Mouse (Mus musculus): ENCODE results near the gene Olfr1284.
A peak's percentile ranks its signal among the peaks of the same experiment; 100 is the strongest.
"Not testable (repeated sequence)": the region's sequence is repeated elsewhere in the genome, so short reads cannot be mapped to it uniquely, and the experiment has no call there.

Olfr1284 gene

DNA sequence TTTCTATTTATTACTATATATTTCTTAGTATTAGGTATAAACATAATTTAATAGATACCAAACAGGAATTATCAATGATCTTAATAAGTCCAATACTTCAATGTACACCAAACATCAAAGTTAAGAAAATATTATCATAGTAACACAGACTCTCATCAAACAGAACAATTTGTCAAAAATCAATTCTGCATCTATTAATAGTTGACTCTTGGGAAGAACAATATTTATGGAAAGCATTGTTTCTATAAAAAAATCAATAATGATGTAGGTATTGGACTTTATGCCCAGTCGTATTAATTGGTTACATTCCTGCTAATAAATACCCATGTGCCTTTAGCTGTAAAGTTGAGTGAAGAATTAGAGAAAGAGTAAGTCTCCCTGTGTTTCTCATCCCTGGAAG is at the start of gene Olfr1284:
Gene Olfr1284, plus strand, starts transcription at position 301 of the 400 bp plus-strand sequence.
- no peak for DNase-seq (ENCODE audit: low spot score)

DNA sequence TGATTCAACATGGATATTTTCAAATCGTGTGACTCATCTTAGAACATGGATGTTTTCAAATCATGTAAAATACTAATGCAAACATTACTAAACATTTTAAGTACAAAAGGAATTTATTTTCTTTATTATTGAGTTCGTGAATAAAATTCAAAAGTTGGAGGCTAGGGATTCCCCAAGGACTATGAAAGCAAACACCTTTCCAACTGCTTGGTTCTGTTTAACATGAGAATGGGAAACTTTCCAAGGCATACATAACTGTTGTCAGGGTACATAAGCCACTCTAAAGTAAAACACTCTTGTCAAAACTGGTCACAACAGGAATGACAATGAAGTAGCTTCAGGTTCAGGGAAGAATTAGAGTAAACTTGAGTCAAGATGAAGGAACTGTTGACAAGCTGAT is 49.1 kb upstream of the Olfr1284 start, which contains the start of gene Olfr1281:
Gene Olfr1281, plus strand, starts transcription at position 301 of the 400 bp plus-strand sequence.
- no peak for DNase-seq (ENCODE audit: low spot score)

DNA sequence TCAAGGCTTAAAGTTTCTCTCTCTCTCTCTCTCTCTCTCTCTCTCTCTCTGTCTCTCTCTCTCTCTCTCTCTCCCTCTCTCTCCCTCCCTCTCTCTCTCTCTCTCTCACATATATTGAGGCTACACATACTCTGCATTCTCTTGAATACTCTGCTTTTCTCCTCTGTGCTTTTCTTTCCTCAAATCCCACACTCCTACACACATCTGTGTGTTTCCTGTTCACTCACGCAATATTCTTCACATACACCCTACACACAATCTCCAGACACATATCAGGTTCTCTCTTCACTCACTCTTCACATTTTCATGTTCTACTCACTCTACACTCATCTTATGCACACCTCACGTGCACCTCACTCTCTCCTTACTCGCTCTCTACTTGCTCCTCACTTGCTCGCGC is 41.6 kb upstream of the Olfr1284 start:
- not testable (repeated sequence) for DNase-seq (ENCODE audit: low spot score)

DNA sequence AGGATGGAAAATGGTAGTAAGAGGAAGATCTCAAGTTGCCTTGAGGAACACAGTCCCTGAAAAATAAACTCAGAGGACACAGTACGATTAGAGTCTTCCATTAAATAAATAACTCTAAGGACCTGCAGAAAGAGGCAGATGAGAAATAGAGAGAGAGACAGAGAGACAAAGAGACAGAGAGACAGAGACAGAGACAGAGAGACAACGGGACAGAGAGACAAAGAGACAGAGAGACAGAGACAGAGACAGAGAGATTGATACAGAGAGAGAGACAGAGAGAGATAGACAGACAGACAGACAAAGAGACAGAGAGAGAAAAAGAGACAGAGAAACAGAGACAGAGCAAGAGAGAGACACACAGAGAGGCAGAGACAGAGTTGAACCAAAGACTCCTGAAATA is 39.3 kb upstream of the Olfr1284 start, which contains the start of gene Olfr1282:
Gene Olfr1282, minus strand, starts transcription at position 101 of the 400 bp plus-strand sequence.
- DNase-seq (ENCODE audit: low spot score): no peak

DNA sequence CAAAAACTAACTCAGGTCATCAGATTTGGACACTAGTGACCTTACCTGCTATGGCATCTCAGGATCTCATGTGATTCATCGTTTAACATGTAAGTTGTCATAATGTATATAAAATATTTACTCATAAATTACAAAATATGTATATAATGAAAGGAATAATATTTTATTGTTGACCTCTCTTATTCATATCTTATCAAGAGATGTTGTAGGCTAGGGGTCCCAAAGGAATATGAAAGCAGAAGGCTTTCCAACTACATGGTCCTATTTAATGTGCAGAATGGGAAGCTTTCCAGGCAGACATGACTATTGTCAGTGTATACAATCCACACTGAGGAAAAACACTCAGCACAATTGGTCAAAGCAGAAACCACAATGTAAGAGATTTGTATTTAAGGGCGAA is 8.8 kb upstream of the Olfr1284 start, which contains the start of gene Olfr1283:
Gene Olfr1283, plus strand, starts transcription at position 301 of the 400 bp plus-strand sequence.
- DNase-seq (ENCODE audit: low spot score): no peak

DNA sequence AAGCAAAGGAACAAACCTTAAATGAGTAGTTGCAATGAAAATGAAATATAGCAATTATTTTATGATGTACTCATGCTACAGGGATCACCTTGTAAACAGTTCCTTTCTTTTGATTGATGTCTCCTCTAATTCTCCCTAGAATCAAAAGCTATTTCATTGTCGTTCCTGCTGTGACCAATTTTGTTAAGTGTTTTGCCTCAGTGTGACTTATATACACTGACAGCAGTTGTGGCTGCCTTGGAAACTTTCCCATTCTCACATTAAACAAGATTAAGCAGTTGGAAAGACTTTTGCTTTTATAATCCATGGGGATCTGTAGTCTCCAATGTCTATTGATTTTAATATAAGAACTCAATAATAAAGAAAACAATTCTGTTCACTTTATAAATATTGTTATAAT is 47.6 kb downstream of the Olfr1284 start, which contains the start of gene Olfr1286:
Gene Olfr1286, minus strand, starts transcription at position 185 of the 400 bp plus-strand sequence.
- peak; percentile 20 for DNase-seq (ENCODE audit: low spot score)
